Mouse (Mus musculus) cerebellum, postnatal 10 days (tissue): ENCODE measurements at regions not wholly inside any gene's neighbourhood (a gene's known extent, or its start where the extent isn't known, plus 50 kb on each side); places are given as distances from the start of the nearest gene placed in this dataset.
"Not testable (repeated sequence)": the region's sequence is repeated elsewhere in the genome, so short reads cannot be mapped to it uniquely, and the experiment has no call there.

Experiments
- DNase-seq, 2 experiments: peaks; one replicate each; pipeline ENCODE4 v3.0.0; 2021; ENCODE audit warnings: mixed read lengths in 2 of 2

DNA sequence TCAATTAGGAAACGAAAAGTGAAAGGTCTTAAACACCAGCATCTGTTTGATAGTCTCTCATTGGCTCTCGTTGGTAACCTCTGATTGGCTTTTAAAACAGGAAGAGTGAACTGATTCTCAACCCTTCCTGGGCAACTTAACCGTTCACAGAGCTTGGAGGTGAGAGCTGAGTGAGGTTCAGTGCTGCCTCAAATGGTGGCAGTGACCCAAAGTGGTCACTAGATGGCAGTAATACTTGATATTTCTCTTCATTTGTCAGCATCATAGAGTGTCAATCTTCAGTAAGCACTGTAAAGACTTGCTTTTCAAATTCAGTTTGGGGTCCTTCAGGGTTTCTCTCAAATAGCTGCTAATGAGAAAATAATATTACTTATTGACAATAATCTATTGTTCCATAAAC is 321.8 kb upstream of the Gdi2 start:
- DNase-seq = peak; percentile 46 to 50

DNA sequence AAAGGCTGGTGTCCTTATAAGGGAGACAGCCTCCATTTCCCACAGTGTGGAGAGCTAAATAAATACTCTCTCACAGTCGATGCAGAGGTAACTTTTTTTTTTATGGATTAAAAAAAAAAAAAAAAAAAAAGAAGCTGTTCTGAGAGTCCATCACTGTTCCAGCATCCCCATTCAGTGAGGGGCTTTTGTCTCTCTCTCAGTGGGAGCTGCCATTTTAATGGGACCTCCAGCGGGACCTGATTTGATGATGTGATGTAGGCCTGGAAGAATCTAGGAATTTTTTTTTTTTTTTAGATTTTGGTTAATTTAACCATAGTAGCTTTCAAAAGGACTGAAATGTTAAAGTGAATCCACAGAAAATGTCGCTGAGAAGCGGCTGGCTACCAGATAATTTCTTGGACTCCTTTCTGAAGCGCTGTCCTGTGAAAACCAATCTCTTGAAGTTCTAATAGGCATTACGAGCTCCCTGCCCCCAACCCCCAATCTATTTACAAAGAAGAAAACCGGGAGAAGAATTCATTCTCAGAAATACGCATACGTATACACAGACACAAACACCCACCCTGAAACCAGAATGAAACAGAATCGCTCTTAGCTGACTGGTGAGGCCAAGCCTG is 316.8 kb upstream of the Gdi2 start:
- DNase-seq = not testable (repeated sequence)

DNA sequence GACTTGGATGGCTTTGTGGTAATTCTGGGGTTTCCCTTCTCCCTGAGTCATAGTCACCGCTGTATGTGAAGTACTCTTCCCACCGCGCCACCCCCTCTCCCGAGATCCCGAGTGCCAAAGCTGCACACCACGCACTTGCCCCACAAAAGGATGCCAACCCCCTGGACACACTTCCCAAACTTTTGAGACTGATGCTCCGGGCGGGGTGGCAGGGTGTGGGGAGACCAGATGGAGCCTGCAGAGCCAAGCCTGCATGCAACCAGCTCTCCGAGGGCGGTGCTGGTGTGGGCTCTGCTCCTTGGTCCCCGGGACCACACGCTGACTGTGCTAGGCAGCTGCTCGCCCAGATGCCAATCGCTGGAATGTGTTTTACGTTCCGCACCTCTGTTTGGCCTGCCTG is 316.2 kb upstream of the Gdi2 start:
- DNase-seq = peak; percentile 3 to 16

DNA sequence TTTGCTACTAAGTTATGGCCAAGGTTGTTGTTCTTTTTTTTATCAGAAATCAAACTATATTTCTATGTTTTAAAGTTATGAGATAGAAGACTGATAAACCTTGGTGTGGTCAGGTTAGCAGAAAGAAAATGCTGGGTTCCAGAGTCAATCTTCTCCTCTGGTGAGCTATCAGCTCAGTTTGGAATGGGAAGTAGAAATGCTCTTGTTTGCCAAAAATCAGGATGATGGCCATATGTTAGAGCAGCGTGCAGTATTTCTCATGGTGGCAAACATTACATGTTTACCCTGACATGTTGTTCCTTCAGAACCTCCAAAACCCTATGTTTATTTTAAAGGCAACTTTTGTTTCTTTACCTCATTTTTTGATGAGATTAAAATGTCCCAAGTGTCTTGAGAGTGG is 279.5 kb upstream of the Gdi2 start:
- DNase-seq = peak; percentile 10 to 20

DNA sequence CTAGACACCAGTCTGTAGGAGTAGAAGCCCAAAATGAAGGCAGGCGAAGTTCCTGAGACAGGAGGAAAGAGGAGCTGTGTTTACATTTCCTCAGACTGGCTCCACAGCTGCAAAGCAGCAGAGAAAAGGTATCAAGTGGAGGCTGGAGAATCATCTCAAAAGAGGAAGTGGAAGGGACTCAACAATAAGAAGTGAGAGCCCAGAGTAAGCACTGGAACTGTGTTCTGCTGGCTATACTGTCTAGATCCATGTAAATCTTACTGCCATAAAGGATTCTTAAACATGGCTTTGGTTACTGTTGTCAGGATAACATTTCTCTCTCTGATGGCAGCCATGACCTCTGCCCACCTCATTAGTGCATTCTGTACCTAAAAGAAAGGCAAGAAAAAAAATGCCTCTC is 261.7 kb upstream of the Gdi2 start:
- DNase-seq = not testable (repeated sequence)
